8 mouse cellular contexts compared by ENCODE assay signal in genomic region chr13:13349288-13349687, GRCm38 (mm10). TPM values are rescaled to one million over a fixed set of nuclear protein-coding genes. Genes with fewer than 3 reads are reported as not detected.
A peak's percentile ranks its signal among the peaks of the same experiment; 100 is the strongest.
DNase-seq lines count a peak whose midpoint lies in the region; ATAC-seq and TF ChIP-seq lines count a peak whose summit lies in the region.

No protein-coding gene starts in this region.

- no peak overlapping the region for H3K9ac ChIP-seq in heart, embryonic 11.5 days (ENCODE audit: low read depth, low read length)
- H3K9ac ChIP-seq in liver, embryonic 11.5 days (ENCODE audit: low read depth, low read length): no peak overlapping the region

- DNase-seq in heart, adult 8-10 months (ENCODE audit: low spot score): peak; percentile 68
- peak; percentile 38 to 68 for DNase-seq in adrenal gland, postnatal 4 days (ENCODE audit: low spot score in 2 of 2)
- DNase-seq in gastrocnemius, postnatal 14 days: peak; percentile 71
- DNase-seq in liver, embryonic 11.5 days (ENCODE audit: low spot score): peak; percentile 36
- DNase-seq in ovary, postnatal 36 days (ENCODE audit: low spot score): peak; percentile 65

- intact Hi-C loops in gastrocnemius, postnatal 14 days (cut with DNase I; ENCODE audit: low total_unique reads): no loop called here

- H3K4me2 ChIP-seq in heart, embryonic 11.5 days: no peak overlapping the region
- H3K4me2 ChIP-seq in liver, embryonic 11.5 days: no peak overlapping the region

- 58% methylated on average over 4 of the region's 4 CpGs for whole genome bisulfite sequencing in heart, embryonic 11.5 days (ENCODE audit: insufficient replicate concordance)
- WGBS in liver, embryonic 11.5 days: 68% methylated on average over 4 of the region's 4 CpGs

- H3K4me1 ChIP-seq in heart, embryonic 11.5 days (ENCODE audit: control insufficient read depth, insufficient read depth, low read length): no peaks in the 10 kb centered on the region
- peaks cover 14% of the 10 kb centered on the region for H3K4me1 ChIP-seq in E14TG2a.4 (replicated peaks; ENCODE audit: low read depth, low read length)
- no peaks in the 10 kb centered on the region for H3K4me1 ChIP-seq in liver, embryonic 11.5 days (replicated peaks; ENCODE audit: control insufficient read depth, insufficient read depth, low read length)

- H3K27ac ChIP-seq in heart, embryonic 11.5 days (ENCODE audit: low read depth, low read length): no peak overlapping the region
- H3K27ac ChIP-seq in liver, embryonic 11.5 days (ENCODE audit: low read depth, low read length): no peak overlapping the region

- no peaks in the 10 kb centered on the region for H3K9me3 ChIP-seq in heart, embryonic 11.5 days (replicated peaks; ENCODE audit: control insufficient read depth, low read length)
- no peaks in the 10 kb centered on the region for H3K9me3 ChIP-seq in E14TG2a.4 (ENCODE audit: low read length)
- no peaks in the 10 kb centered on the region for H3K9me3 ChIP-seq in liver, embryonic 11.5 days (ENCODE audit: control insufficient read depth, low read length)

- ATAC-seq in heart, embryonic 11.5 days (replicated peaks; ENCODE audit: insufficient number of reproducible peaks, low FRiP score, low TSS enrichment): no peak
- ATAC-seq in liver, embryonic 11.5 days (replicated peaks; ENCODE audit: low FRiP score): no peak; the same call in 1 of the 2 replicates
- no peak for ATAC-seq in erythroid progenitor cell, adult 5-6 weeks (replicated peaks; ENCODE audit: low FRiP score, poor library complexity, severe bottlenecking)

- no peaks in the 10 kb centered on the region for H3K36me3 ChIP-seq in heart, embryonic 11.5 days (ENCODE audit: control insufficient read depth, insufficient read depth, low read length)
- H3K36me3 ChIP-seq in E14TG2a.4 (ENCODE audit: insufficient read depth, low read length): 0 out of 2 replicates have a peak, but pooled peaks cover 3% of the 10 kb centered on the region
- H3K36me3 ChIP-seq in liver, embryonic 11.5 days (ENCODE audit: control insufficient read depth, insufficient read depth, low read length): no peaks in the 10 kb centered on the region

- H3K27me3 ChIP-seq in heart, embryonic 11.5 days (ENCODE audit: control insufficient read depth, insufficient read depth, low read length): no peaks in the 10 kb centered on the region
- no peaks in the 10 kb centered on the region for H3K27me3 ChIP-seq in E14TG2a.4 (ENCODE audit: insufficient read depth, low read length)
- H3K27me3 ChIP-seq in liver, embryonic 11.5 days (replicated peaks; ENCODE audit: control insufficient read depth, insufficient read depth, low read length): no peaks in the 10 kb centered on the region

- TF ChIP-seq CTCF in E14TG2a.4 (conservative IDR thresholded peaks at IDR 0.05; ENCODE audit: low read length): peak; percentile 67

- H3K4me3 ChIP-seq in heart, embryonic 11.5 days (ENCODE audit: low read depth, low read length): no peak overlapping the region
- H3K4me3 ChIP-seq in E14TG2a.4 (replicated peaks; ENCODE audit: low read length): no peak overlapping the region
- H3K4me3 ChIP-seq in liver, embryonic 11.5 days (ENCODE audit: low read depth, low read length): no peak overlapping the region

RNA-seq across cellular contexts. Expression of gene Gpr137b, which starts 44.5 kb away (rescaled TPM):
- total RNA-seq in heart, adult 8-10 months (2022): 10 to 100 TPM in 1 of 4 experiments, 1 to 10 TPM in 3; 5.7 to 10.4 (median 6.7) TPM
- 13.8 and 15.0 TPM in 2 replicates for polyA plus RNA-seq in heart, embryonic 11.5 days (2014; fragmentation: Nextera tagmentation; extraction: Ambion mirVana)
- total RNA-seq in adrenal gland, postnatal 4 days (2021): 10 to 100 TPM; 31.7 to 33.8 TPM
- total RNA-seq in gastrocnemius, postnatal 14 days (2021): 1 to 10 TPM; 4.2 to 7.8 TPM
- 4.5 and 5.4 TPM in 2 replicates for polyA plus RNA-seq in liver, embryonic 11.5 days (2014; fragmentation: Nextera tagmentation; extraction: Ambion mirVana)
- 4.0 and 6.7 TPM in 2 replicates for total RNA-seq in erythroid progenitor cell, adult 5-6 weeks (2015; ENCODE audit: low replicate concordance)
- total RNA-seq in erythroid progenitor cell, adult 5-6 weeks (2017; ENCODE audit: low replicate concordance): 2.1 and 20.1 TPM in 2 replicates
